Mouse (Mus musculus) myocyte (in vitro differentiated cells): ENCODE data around the gene Lmna.

Experiments
- MAX ChIP-seq: IDR thresholded peaks from one replicate; pipeline ENCODE4 v1.6.1; 2011; ENCODE audit warnings: low read depth, mild to moderate bottlenecking, control low read depth
- MYOG ChIP-seq, 3 experiments: IDR thresholded peaks; one replicate each; pipeline ENCODE4 v1.6.1; 2011; ENCODE audit warnings: control low read depth in 2 of 3, low read depth in 2 of 3, mild to moderate bottlenecking in 2 of 3; ENCODE audit not compliant: insufficient read length in 2 of 3, control insufficient read depth in 1 of 3, insufficient read depth in 1 of 3
- POLR2A ChIP-seq: IDR thresholded peaks from one replicate; pipeline ENCODE4 v1.6.1; 2011; ENCODE audit warnings: low read depth, mild to moderate bottlenecking, control low read depth, moderate library complexity; ENCODE audit not compliant: insufficient read length
- POLR2AphosphoS2 ChIP-seq: IDR thresholded peaks from one replicate; pipeline ENCODE4 v1.6.1; 2011; ENCODE audit warnings: low read depth, control low read depth; ENCODE audit not compliant: insufficient read length

GRCm38 (mm10) chr3:88552676-88553524 is 43.1 kb upstream of the Lmna start, which contains the start of gene Lamtor2:
- peak; percentile 85 for TF ChIP-seq MAX
- TF ChIP-seq POLR2A = peak; percentile 83
- peak in 1 of 3 experiments; percentile 10 for TF ChIP-seq MYOG (IDR thresholded peaks at IDR 0.05; ENCODE audit: control insufficient read depth in 1 of 3, insufficient read depth in 1 of 3, insufficient read length in 2 of 3, low read depth in 2 of 3)
- TF ChIP-seq POLR2AphosphoS2 = peak; percentile 84
